Comparison of ENCODE assay signal across 11 mouse cellular contexts in the genomic region with DNA sequence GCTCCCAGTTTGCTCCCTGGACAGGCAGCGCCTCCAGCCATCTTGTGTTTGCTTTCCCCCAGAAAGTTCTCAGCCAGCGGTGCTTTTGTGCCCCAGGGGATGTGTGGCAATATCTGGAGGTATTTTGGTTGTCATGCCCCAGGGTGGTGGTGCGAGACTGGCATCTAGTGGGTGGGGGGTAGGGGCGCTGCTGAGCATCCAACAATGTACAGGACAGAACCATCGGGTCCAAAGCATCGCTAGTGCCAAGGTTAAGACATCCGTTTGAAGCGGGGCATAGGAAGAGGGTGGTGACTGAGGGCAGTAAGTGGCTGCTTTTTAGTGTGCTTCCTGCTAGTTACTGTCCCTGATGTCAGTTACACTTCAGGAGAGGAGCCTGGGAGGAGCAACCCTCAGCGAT. TPM values are rescaled to one million over a fixed set of nuclear protein-coding genes. Genes with fewer than 3 reads are reported as not detected.
DNase-seq lines count a peak whose midpoint lies in the region; ATAC-seq and TF ChIP-seq lines count a peak whose summit lies in the region.
"Had no signal": no experiment of that assay in that cellular context is flagged by ENCODE, and none has a peak within 500 bp of the region (broad histone marks: within the 10 kb centered on the region; RNA-seq: fewer than 3 reads in every experiment).

No protein-coding gene starts in this region.

- TF ChIP-seq POLR2A in ES-Bruce4 (IDR thresholded peaks at IDR 0.05; ENCODE audit: insufficient read depth, low read length), result no peak

- no peak overlapping the region for H3K27ac ChIP-seq in forebrain, postnatal 0 days (ENCODE audit: low read depth, low read length)
- no peak overlapping the region for H3K27ac ChIP-seq in forebrain, embryonic 14.5 days (ENCODE audit: low read depth, low read length)
- no peak overlapping the region for H3K27ac ChIP-seq in lung, embryonic 14.5 days (ENCODE audit: low read depth)
- H3K27ac ChIP-seq in ES-Bruce4 (ENCODE audit: insufficient read depth, low read length), result no peak overlapping the region
- no peak overlapping the region for H3K27ac ChIP-seq in forebrain, embryonic 10.5 days

- H3K4me3 ChIP-seq in forebrain, postnatal 0 days (ENCODE audit: low read depth, low read length), result no peak overlapping the region
- no peak overlapping the region for H3K4me3 ChIP-seq in forebrain, embryonic 14.5 days (ENCODE audit: low read depth, low read length)
- H3K4me3 ChIP-seq in lung, embryonic 14.5 days (ENCODE audit: low read depth, low read length), result no peak overlapping the region
- H3K4me3 ChIP-seq in ES-Bruce4 (ENCODE audit: low read depth, low read length), result no peak overlapping the region
- no peak overlapping the region for H3K4me3 ChIP-seq in forebrain, embryonic 10.5 days

- H3K9ac ChIP-seq in forebrain, postnatal 0 days, result no peak overlapping the region
- H3K9ac ChIP-seq in forebrain, embryonic 14.5 days (ENCODE audit: low read length), result no peak overlapping the region
- H3K9ac ChIP-seq in lung, embryonic 14.5 days, result no peak overlapping the region
- no peak overlapping the region for H3K9ac ChIP-seq in ES-Bruce4 (ENCODE audit: low read depth, poor library complexity, severe bottlenecking)

- WGBS in forebrain, postnatal 0 days, result 69% methylated on average over 9 of the region's 9 CpGs
- 73% methylated on average over 9 of the region's 9 CpGs for WGBS in forebrain, embryonic 14.5 days
- WGBS in lung, embryonic 14.5 days, result 64% methylated on average over 9 of the region's 9 CpGs
- 69% methylated on average over 9 of the region's 9 CpGs for WGBS in forebrain, embryonic 10.5 days

- peaks cover 10% of the 10 kb centered on the region for H3K4me1 ChIP-seq in forebrain, postnatal 0 days (ENCODE audit: insufficient read depth)
- peaks cover 26% of the 10 kb centered on the region for H3K4me1 ChIP-seq in forebrain, embryonic 14.5 days (ENCODE audit: control insufficient read depth, insufficient read depth, low read length)
- peaks cover 13% of the 10 kb centered on the region for H3K4me1 ChIP-seq in lung, embryonic 14.5 days (ENCODE audit: insufficient read depth)
- peaks cover 2% of the 10 kb centered on the region for H3K4me1 ChIP-seq in ES-Bruce4 (ENCODE audit: control insufficient read depth, insufficient read depth, low read length)
- H3K4me1 ChIP-seq in forebrain, embryonic 10.5 days, result peaks cover 53% of the 10 kb centered on the region

- H3K9me3 ChIP-seq in forebrain, postnatal 0 days (ENCODE audit: low read length), result no peaks in the 10 kb centered on the region
- no peaks in the 10 kb centered on the region for H3K9me3 ChIP-seq in forebrain, embryonic 14.5 days (replicated peaks; ENCODE audit: control insufficient read depth, low read length)
- no peaks in the 10 kb centered on the region for H3K9me3 ChIP-seq in lung, embryonic 14.5 days (ENCODE audit: low read depth, low read length)
- H3K9me3 ChIP-seq in ES-Bruce4 (replicated peaks; ENCODE audit: control insufficient read depth, insufficient read depth, low read length, poor library complexity, severe bottlenecking), result no peaks in the 10 kb centered on the region
- H3K9me3 ChIP-seq in forebrain, embryonic 10.5 days, result no peaks in the 10 kb centered on the region

- DNase-seq in forebrain, postnatal 0 days, result no peak
- DNase-seq in forebrain, embryonic 14.5 days (ENCODE audit: low spot score), result no peak
- no peak for DNase-seq in lung, embryonic 14.5 days
- no peak for DNase-seq in lung, postnatal 25 days (ENCODE audit: low spot score)
- no peak for DNase-seq in forebrain, embryonic 10.5 days (ENCODE audit: extremely low spot score, low spot score)
- no peak for DNase-seq in left cerebral cortex, postnatal 25 days (ENCODE audit: low spot score in 2 of 2)

- no peaks in the 10 kb centered on the region for H3K27me3 ChIP-seq in forebrain, postnatal 0 days (ENCODE audit: insufficient read depth, low read length)
- H3K27me3 ChIP-seq in forebrain, embryonic 14.5 days (replicated peaks; ENCODE audit: control insufficient read depth, insufficient read depth, low read length), result no peaks in the 10 kb centered on the region
- no peaks in the 10 kb centered on the region for H3K27me3 ChIP-seq in lung, embryonic 14.5 days (ENCODE audit: insufficient read depth, low read length)
- no peaks in the 10 kb centered on the region for H3K27me3 ChIP-seq in ES-Bruce4 (ENCODE audit: control insufficient read depth, insufficient read depth, low read length, poor library complexity, severe bottlenecking)
- no peaks in the 10 kb centered on the region for H3K27me3 ChIP-seq in forebrain, embryonic 10.5 days (ENCODE audit: poor library complexity, severe bottlenecking)

- H3K36me3 ChIP-seq in forebrain, postnatal 0 days (ENCODE audit: insufficient read depth), result peaks cover 5% of the 10 kb centered on the region; the same call in 1 of the 2 replicates
- peaks cover 11% of the 10 kb centered on the region for H3K36me3 ChIP-seq in forebrain, embryonic 14.5 days (ENCODE audit: control insufficient read depth, insufficient read depth, low read length)
- H3K36me3 ChIP-seq in lung, embryonic 14.5 days (ENCODE audit: insufficient read depth), result peaks cover 15% of the 10 kb centered on the region
- H3K36me3 ChIP-seq in ES-Bruce4 (ENCODE audit: control insufficient read depth, insufficient read depth, low read length, poor library complexity, severe bottlenecking), result peaks cover 6% of the 10 kb centered on the region
- H3K36me3 ChIP-seq in forebrain, embryonic 10.5 days (replicated peaks), result peaks cover 19% of the 10 kb centered on the region

- TF ChIP-seq CTCF in forebrain, postnatal 0 days (IDR thresholded peaks at IDR 0.05; ENCODE audit: low read depth), result peak; percentile 34
- TF ChIP-seq CTCF in lung, embryonic 14.5 days (IDR thresholded peaks at IDR 0.05; ENCODE audit: low read depth), result peak; percentile 31; the same call in 1 of the 2 replicates
- TF ChIP-seq CTCF in ES-Bruce4 (IDR thresholded peaks at IDR 0.05; ENCODE audit: low read depth, low read length), result peak; percentile 0

- H3K4me2 ChIP-seq in forebrain, postnatal 0 days (ENCODE audit: low read depth), result no peak overlapping the region
- no peak overlapping the region for H3K4me2 ChIP-seq in forebrain, embryonic 14.5 days (ENCODE audit: low read length)
- H3K4me2 ChIP-seq in lung, embryonic 14.5 days, result no peak overlapping the region

- no peak for TF ChIP-seq EP300 in ES-Bruce4 (IDR thresholded peaks at IDR 0.05; ENCODE audit: insufficient read depth, low read depth, low read length)

- ATAC-seq in forebrain, postnatal 0 days, result no peak
- no peak for ATAC-seq in forebrain, embryonic 14.5 days
- no peak for ATAC-seq in lung, embryonic 14.5 days (ENCODE audit: insufficient read depth)
- peak; percentile 34 for ATAC-seq in monocyte, adult 5-6 weeks (replicated peaks; ENCODE audit: insufficient number of reproducible peaks, low FRiP score, low TSS enrichment, poor library complexity, severe bottlenecking)

- intact Hi-C loops in left cerebral cortex, postnatal 25 days (cut with DNase I), result loop anchor here (5.0 kb wide), 1 partner anchor 186 kb away; a partner anchor contains a TSS

RNA-seq across cellular contexts. Expression of a gene that starts 17.8 kb away (rescaled TPM):
- total RNA-seq in forebrain, postnatal 0 days (2014; rRNA removed), result 37.0 and 48.4 TPM in 2 replicates
- polyA plus RNA-seq in forebrain, postnatal 0 days (2015; fragmentation: Nextera tagmentation; extraction: Ambion mirVana), result 42.2 and 48.9 TPM in 2 replicates
- polyA plus RNA-seq in forebrain, embryonic 14.5 days (2014; fragmentation: Nextera tagmentation; extraction: Ambion mirVana), result 27.6 and 41.0 TPM in 2 replicates
- polyA plus RNA-seq in lung, embryonic 14.5 days (2014; fragmentation: Nextera tagmentation; extraction: Ambion mirVana), result 36.7 and 38.3 TPM in 2 replicates
- polyA plus RNA-seq in ES-Bruce4 (2011; ENCODE audit: insufficient read depth, insufficient read length, low read depth, missing spikeins), result 34.7 and 36.5 TPM in 2 replicates
- total RNA-seq in monocyte, adult 5-6 weeks (2017), result 87.9 to 137 TPM (median 113 TPM) in 3 replicates
- 16.1 and 20.7 TPM in 2 replicates for polyA plus RNA-seq in forebrain, embryonic 10.5 days (2016; fragmentation: Nextera tagmentation; extraction: Ambion mirVana)
- total RNA-seq in left cerebral cortex, postnatal 25 days (2021), result 10 to 100 TPM; 84.1 to 84.2 TPM

RNA-seq across cellular contexts. Expression of a gene that starts 43.5 kb away (rescaled TPM):
- not detected in 2 replicates for total RNA-seq in forebrain, postnatal 0 days (2014; rRNA removed)
- polyA plus RNA-seq in forebrain, postnatal 0 days (2015; fragmentation: Nextera tagmentation; extraction: Ambion mirVana), result not detected in 2 replicates
- 7.2 TPM in 1 of 2 replicates, not detected in the other for polyA plus RNA-seq in forebrain, embryonic 14.5 days (2014; fragmentation: Nextera tagmentation; extraction: Ambion mirVana)
- 4.8 and 5.8 TPM in 2 replicates for polyA plus RNA-seq in lung, embryonic 14.5 days (2014; fragmentation: Nextera tagmentation; extraction: Ambion mirVana)
- polyA plus RNA-seq in ES-Bruce4 (2011; ENCODE audit: insufficient read depth, insufficient read length, low read depth, missing spikeins), result not detected in 2 replicates
- total RNA-seq in monocyte, adult 5-6 weeks (2017), result not detected in 3 replicates
- polyA plus RNA-seq in forebrain, embryonic 10.5 days (2016; fragmentation: Nextera tagmentation; extraction: Ambion mirVana), result not detected in 2 replicates
- not detected for total RNA-seq in left cerebral cortex, postnatal 25 days (2021)
- total RNA-seq: left cerebral cortex, postnatal 10 days had no signal
- polyA plus RNA-seq: erythroblast, embryonic 14.5 days; small intestine, adult 2 months had no signal
